9 mouse cellular contexts compared by ENCODE assay signal in genomic region chr4:95845981-95846617, GRCm38 (mm10).
DNase-seq lines count a peak whose midpoint lies in the region; ATAC-seq lines count a peak whose summit lies in the region.
"Had no signal": no experiment of that assay in that cellular context is flagged by ENCODE, and none has a peak within 500 bp of the region (broad histone marks: within the 10 kb centered on the region; RNA-seq: fewer than 3 reads in every experiment).

No protein-coding gene starts in this region.

- H3K27me3 ChIP-seq in forebrain, embryonic 10.5 days (ENCODE audit: poor library complexity, severe bottlenecking) = no peaks in the 10 kb centered on the region
- no peaks in the 10 kb centered on the region for H3K27me3 ChIP-seq in forebrain, embryonic 15.5 days
- no peaks in the 10 kb centered on the region for H3K27me3 ChIP-seq in limb, embryonic 15.5 days

- no peak overlapping the region for H3K4me2 ChIP-seq in forebrain, embryonic 15.5 days (replicated peaks)
- no peak overlapping the region for H3K4me2 ChIP-seq in limb, embryonic 15.5 days

- ATAC-seq in forebrain, embryonic 15.5 days (replicated peaks) = no peak
- ATAC-seq in limb, embryonic 15.5 days (ENCODE audit: insufficient number of reproducible peaks, low FRiP score, low TSS enrichment, low read depth) = no peak
- ATAC-seq in megakaryocyte-erythroid progenitor cell, adult 5-6 weeks (replicated peaks; ENCODE audit: low FRiP score, low TSS enrichment, poor library complexity, severe bottlenecking) = no peak

- no peak overlapping the region for H3K9ac ChIP-seq in forebrain, embryonic 15.5 days (replicated peaks)
- no peak overlapping the region for H3K9ac ChIP-seq in limb, embryonic 15.5 days

- no peak for DNase-seq in forebrain, embryonic 10.5 days (ENCODE audit: extremely low spot score, low spot score)
- peak; percentile 61 for DNase-seq in layer of hippocampus, adult 9-11 months
- DNase-seq in layer of hippocampus, postnatal 25 days (ENCODE audit: extremely low spot score in 1 of 2, low spot score in 1 of 2) = no peak
- DNase-seq in embryo, embryonic 9.5 days (ENCODE audit: extremely low spot score) = peak; percentile 28
- DNase-seq in gastrocnemius, postnatal 14 days = no peak
- DNase-seq: layer of hippocampus, postnatal 36 days had no signal

- H3K4me1 ChIP-seq in forebrain, embryonic 10.5 days = peaks cover 20% of the 10 kb centered on the region
- peaks cover 5% of the 10 kb centered on the region; the same call in 1 of the 2 replicates for H3K4me1 ChIP-seq in forebrain, embryonic 15.5 days
- peaks cover 21% of the 10 kb centered on the region for H3K4me1 ChIP-seq in limb, embryonic 15.5 days

- H3K4me3 ChIP-seq in forebrain, embryonic 10.5 days = no peak overlapping the region
- no peak overlapping the region for H3K4me3 ChIP-seq in forebrain, embryonic 15.5 days
- H3K4me3 ChIP-seq in limb, embryonic 15.5 days = no peak overlapping the region

- H3K27ac ChIP-seq in forebrain, embryonic 10.5 days = peak overlapping the region; percentile 61; the same call in 1 of the 2 replicates
- H3K27ac ChIP-seq in forebrain, embryonic 15.5 days (replicated peaks) = no peak overlapping the region
- H3K27ac ChIP-seq in limb, embryonic 15.5 days = peak overlapping the region; percentile 50

- H3K36me3 ChIP-seq in forebrain, embryonic 10.5 days (replicated peaks) = no peaks in the 10 kb centered on the region
- H3K36me3 ChIP-seq in forebrain, embryonic 15.5 days = no peaks in the 10 kb centered on the region
- no peaks in the 10 kb centered on the region for H3K36me3 ChIP-seq in limb, embryonic 15.5 days

- intact Hi-C loops in gastrocnemius, postnatal 14 days (cut with DNase I; ENCODE audit: low total_unique reads) = no loop called here

- 63% methylated on average over 6 of the region's 6 CpGs for WGBS in forebrain, embryonic 10.5 days
- WGBS in forebrain, embryonic 15.5 days = 55% methylated on average over 6 of the region's 6 CpGs
- WGBS in limb, embryonic 15.5 days = 35% methylated on average over 6 of the region's 6 CpGs

- H3K9me3 ChIP-seq in forebrain, embryonic 10.5 days = no peaks in the 10 kb centered on the region
- no peaks in the 10 kb centered on the region for H3K9me3 ChIP-seq in forebrain, embryonic 15.5 days
- no peaks in the 10 kb centered on the region for H3K9me3 ChIP-seq in limb, embryonic 15.5 days

Comparison
In these comparisons a context has a peak if more than half of its experiments do, and no peak if none do; other contexts are left out.
1. DNase-seq: peak in layer of hippocampus, adult 9-11 months (single experiment) and embryo, embryonic 9.5 days (single experiment); none in forebrain, embryonic 10.5 days (single experiment), layer of hippocampus, postnatal 25 days (0 of 2) and gastrocnemius, postnatal 14 days (single experiment).